Mouse (Mus musculus): ENCODE data around the gene Mprip. TPM values are rescaled to one million over a fixed set of nuclear protein-coding genes. Genes with fewer than 3 reads are reported as not detected.

Mprip gene
- total and polyA plus RNA-seq, 2 experiments from 2014 or later: 53.3 to 172 TPM

DNA sequence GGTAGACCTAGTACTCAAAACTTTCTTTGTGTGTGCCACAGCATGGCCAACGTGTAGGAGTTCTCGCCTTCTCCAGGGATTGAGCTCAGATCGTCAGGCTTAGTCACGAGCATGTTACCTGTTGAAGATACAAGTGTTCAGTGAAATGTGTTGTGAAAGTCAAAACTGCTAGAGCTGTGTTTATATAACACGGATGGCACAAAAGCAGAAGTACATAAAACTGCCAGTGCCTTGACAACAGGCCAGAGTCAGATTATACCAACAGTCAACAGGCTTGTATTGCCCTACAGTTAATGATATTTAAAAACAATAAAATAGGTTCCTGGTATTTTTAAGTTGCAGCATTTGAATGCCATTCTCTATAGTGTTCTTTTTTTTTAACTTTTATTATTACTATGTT lies 84.7 kb downstream of the Mprip start:
- ATAC-seq (ENCODE audit: low FRiP score) (no peak), DNase-seq (ENCODE audit: low spot score) (no peak)
- Histone ChIP-seq H3K4me1 (ENCODE audit: insufficient read depth, low read length) (no peaks in the 10 kb centered on the region), H3K9me3 (ENCODE audit: low read length) (no peaks in the 10 kb centered on the region), H3K4me3 (ENCODE audit: low read depth, low read length) (no peak overlapping the region), H3K36me3 (ENCODE audit: insufficient read depth, low read length) (peaks cover 62% of the 10 kb centered on the region), H3K27ac (ENCODE audit: low read depth, low read length) (no peak overlapping the region), H3K27me3 (ENCODE audit: insufficient read depth, low read length) (no peaks in the 10 kb centered on the region), H3K4me2 (ENCODE audit: low read depth, low read length, poor library complexity, severe bottlenecking) (no peak overlapping the region), H3K9ac (replicated peaks; ENCODE audit: low read length, poor library complexity, severe bottlenecking) (no peak overlapping the region)
- TF ChIP-seq CTCF (IDR thresholded peaks at IDR 0.05): no peak
- WGBS: 95% methylated on average over 5 of the region's 5 CpGs

DNA sequence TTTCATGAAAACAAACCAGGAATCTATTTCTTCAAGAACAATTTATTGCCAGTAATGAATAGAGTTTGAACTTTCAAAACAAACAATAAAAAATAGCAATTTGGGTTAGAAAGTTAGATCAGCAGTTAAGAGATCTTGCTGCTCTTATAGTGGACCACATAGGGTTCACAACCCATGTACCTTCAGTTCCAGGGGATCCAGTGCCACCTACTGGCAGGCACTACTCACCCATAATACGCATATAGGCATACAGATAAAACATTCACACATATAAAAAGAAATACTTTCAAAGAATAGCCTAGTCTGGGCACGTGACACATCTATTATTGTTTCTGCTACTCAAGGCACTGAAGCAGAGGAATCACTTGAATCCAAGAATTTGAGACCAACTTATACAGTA lies 85.5 kb downstream of the Mprip start:
- ATAC-seq (ENCODE audit: low FRiP score): no peak
- peak; percentile 61 for DNase-seq (ENCODE audit: low spot score)
- no peak overlapping the region for H3K4me3 ChIP-seq (ENCODE audit: low read depth, low read length)
- no peaks in the 10 kb centered on the region for H3K4me1 ChIP-seq (ENCODE audit: insufficient read depth, low read length)
- no peaks in the 10 kb centered on the region for H3K9me3 ChIP-seq (ENCODE audit: low read length)
- H3K27ac ChIP-seq (ENCODE audit: low read depth, low read length): no peak overlapping the region
- H3K27me3 ChIP-seq (ENCODE audit: insufficient read depth, low read length): no peaks in the 10 kb centered on the region
- H3K9ac ChIP-seq (replicated peaks; ENCODE audit: low read length, poor library complexity, severe bottlenecking): no peak overlapping the region
- WGBS: 85% methylated on average over 2 of the region's 2 CpGs
- peak; percentile 87 for TF ChIP-seq CTCF (IDR thresholded peaks at IDR 0.05)
- H3K4me2 ChIP-seq (ENCODE audit: low read depth, low read length, poor library complexity, severe bottlenecking): no peak overlapping the region
- peaks cover 54% of the 10 kb centered on the region for H3K36me3 ChIP-seq (ENCODE audit: insufficient read depth, low read length)

DNA sequence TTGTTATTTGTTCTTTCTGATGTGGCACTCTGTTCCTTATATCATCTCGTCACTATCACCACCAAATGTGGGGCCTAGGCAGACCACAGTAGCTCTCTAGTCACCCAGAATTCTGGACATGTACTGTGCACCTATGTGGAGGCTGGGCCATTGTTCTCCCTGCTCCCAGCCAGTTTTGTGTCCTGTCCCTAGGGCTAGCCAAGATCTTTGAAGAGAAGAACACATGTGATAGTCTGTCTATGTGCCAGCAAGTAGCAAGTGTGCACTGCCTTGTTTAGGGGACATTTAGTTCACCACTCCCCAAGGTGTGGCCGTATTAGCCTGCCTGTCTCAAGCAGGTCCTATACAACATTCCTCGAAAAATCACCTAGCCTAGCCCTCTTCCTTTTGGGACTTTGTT lies 87.9 kb downstream of the Mprip start:
- H3K4me3 ChIP-seq (ENCODE audit: low read depth, low read length): no peak overlapping the region
- H3K4me2 ChIP-seq (ENCODE audit: low read depth, low read length, poor library complexity, severe bottlenecking): no peak overlapping the region
- H3K9me3 ChIP-seq (ENCODE audit: low read length): no peaks in the 10 kb centered on the region
- no peak overlapping the region for H3K9ac ChIP-seq (replicated peaks; ENCODE audit: low read length, poor library complexity, severe bottlenecking)
- DNase-seq (ENCODE audit: low spot score): no peak
- H3K27me3 ChIP-seq (ENCODE audit: insufficient read depth, low read length): no peaks in the 10 kb centered on the region
- no peak overlapping the region for H3K27ac ChIP-seq (ENCODE audit: low read depth, low read length)
- 96% methylated on average over 3 of the region's 3 CpGs for WGBS
- H3K4me1 ChIP-seq (ENCODE audit: insufficient read depth, low read length): no peaks in the 10 kb centered on the region
- peaks cover 45% of the 10 kb centered on the region for H3K36me3 ChIP-seq (ENCODE audit: insufficient read depth, low read length)
- no peak for ATAC-seq (ENCODE audit: low FRiP score)
- no peak for TF ChIP-seq CTCF (IDR thresholded peaks at IDR 0.05)

DNA sequence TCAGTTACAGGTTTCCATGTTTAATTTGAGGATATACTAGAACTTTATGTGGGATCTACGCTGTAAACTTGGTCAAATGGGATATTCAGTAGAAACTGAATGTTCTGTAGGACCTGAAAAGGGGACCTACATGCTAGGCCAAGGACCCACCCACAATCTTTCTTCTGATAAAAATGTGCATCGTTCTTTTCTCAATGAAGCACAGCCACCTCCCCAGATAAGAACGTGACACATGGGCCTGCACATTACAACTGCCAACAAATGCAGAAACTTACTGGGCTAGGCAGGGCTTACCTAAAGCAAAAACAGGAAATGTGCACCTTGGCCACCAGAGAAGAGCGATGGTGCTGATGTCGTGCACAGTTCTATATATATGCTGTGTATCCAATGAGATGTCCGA lies 93.4 kb downstream of the Mprip start:
- no peak for TF ChIP-seq CTCF (IDR thresholded peaks at IDR 0.05)
- 98% methylated on average over 6 of the region's 6 CpGs for WGBS
- Histone ChIP-seq H3K9ac (replicated peaks; ENCODE audit: low read length, poor library complexity, severe bottlenecking) (no peak overlapping the region), H3K4me2 (ENCODE audit: low read depth, low read length, poor library complexity, severe bottlenecking) (no peak overlapping the region), H3K27me3 (ENCODE audit: insufficient read depth, low read length) (no peaks in the 10 kb centered on the region), H3K27ac (ENCODE audit: low read depth, low read length) (no peak overlapping the region), H3K36me3 (ENCODE audit: insufficient read depth, low read length) (peaks cover 75% of the 10 kb centered on the region), H3K9me3 (ENCODE audit: low read length) (no peaks in the 10 kb centered on the region), H3K4me1 (ENCODE audit: insufficient read depth, low read length) (no peaks in the 10 kb centered on the region), H3K4me3 (ENCODE audit: low read depth, low read length) (no peak overlapping the region)
- no peak for ATAC-seq (ENCODE audit: low FRiP score)
- no peak for DNase-seq (ENCODE audit: low spot score)

DNA sequence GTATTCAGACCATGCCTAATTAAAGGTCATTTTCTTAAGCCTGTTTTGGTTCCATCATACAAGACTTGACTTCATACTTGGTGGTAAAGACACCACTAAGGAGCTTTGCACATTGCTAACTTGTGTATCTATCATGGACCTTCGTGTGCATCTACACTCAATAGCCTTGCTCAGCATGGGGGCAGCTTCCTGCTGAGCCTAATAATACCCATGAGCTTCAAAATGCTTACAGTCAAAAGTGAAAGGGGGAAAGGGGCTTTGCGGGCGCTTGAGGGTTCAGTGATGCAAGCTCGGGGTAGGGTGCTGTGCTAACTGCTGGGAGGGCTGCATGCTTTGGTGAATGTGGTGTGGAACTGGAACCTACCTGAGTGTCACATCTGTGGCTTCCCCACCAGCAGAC lies 95.2 kb downstream of the Mprip start:
- no peak for TF ChIP-seq CTCF (IDR thresholded peaks at IDR 0.05)
- Histone ChIP-seq H3K4me3 (ENCODE audit: low read depth, low read length) (no peak overlapping the region), H3K36me3 (ENCODE audit: insufficient read depth, low read length) (peaks cover 81% of the 10 kb centered on the region), H3K4me2 (ENCODE audit: low read depth, low read length, poor library complexity, severe bottlenecking) (no peak overlapping the region), H3K27ac (ENCODE audit: low read depth, low read length) (no peak overlapping the region), H3K9me3 (ENCODE audit: low read length) (no peaks in the 10 kb centered on the region), H3K9ac (replicated peaks; ENCODE audit: low read length, poor library complexity, severe bottlenecking) (no peak overlapping the region), H3K27me3 (ENCODE audit: insufficient read depth, low read length) (no peaks in the 10 kb centered on the region), H3K4me1 (ENCODE audit: insufficient read depth, low read length) (no peaks in the 10 kb centered on the region)
- 68% methylated on average over 4 of the region's 4 CpGs for WGBS
- ATAC-seq (ENCODE audit: low FRiP score) (no peak), DNase-seq (ENCODE audit: low spot score) (no peak)

DNA sequence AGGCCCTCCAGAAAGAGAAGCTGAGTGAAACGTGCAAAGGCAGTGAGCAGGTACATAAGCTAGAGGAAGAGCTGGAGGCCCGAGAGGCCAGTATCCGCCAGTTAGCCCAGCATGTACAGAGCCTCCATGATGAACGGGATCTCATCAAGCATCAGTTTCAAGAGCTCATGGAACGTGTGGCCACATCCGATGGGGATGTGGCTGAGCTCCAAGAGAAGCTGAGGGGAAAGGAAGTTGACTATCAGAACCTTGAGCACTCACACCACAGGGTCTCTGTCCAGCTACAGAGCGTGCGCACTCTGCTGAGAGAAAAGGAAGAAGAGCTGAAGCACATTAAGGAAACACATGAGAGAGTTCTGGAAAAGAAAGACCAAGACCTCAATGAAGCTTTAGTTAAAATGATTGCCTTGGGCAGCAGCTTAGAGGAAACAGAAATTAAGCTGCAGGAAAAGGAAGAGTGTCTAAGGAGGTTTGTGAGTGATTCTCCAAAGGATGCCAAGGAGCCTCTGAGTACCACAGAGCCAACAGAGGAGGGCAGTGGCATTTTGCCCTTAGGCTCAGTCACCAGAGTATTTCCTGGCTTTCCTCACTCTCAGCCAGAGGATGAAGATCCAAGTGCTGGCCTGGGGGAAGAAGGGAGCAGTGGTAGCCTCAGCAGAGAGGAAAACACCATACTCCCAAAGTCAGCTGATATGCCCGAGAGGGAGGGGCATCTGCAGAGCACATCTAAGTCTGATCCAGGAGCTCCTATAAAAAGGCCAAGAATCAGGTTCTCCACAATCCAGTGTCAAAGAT lies 97.3 kb downstream of the Mprip start:
- Histone ChIP-seq H3K27ac (ENCODE audit: low read depth, low read length) (peak overlapping the region; percentile 57; the same call in 1 of the 2 replicates), H3K4me1 (ENCODE audit: insufficient read depth, low read length) (no peaks in the 10 kb centered on the region), H3K36me3 (ENCODE audit: insufficient read depth, low read length) (peaks cover 82% of the 10 kb centered on the region), H3K27me3 (ENCODE audit: insufficient read depth, low read length) (no peaks in the 10 kb centered on the region), H3K9me3 (ENCODE audit: low read length) (no peaks in the 10 kb centered on the region), H3K9ac (replicated peaks; ENCODE audit: low read length, poor library complexity, severe bottlenecking) (no peak overlapping the region), H3K4me3 (ENCODE audit: low read depth, low read length) (no peak overlapping the region), H3K4me2 (ENCODE audit: low read depth, low read length, poor library complexity, severe bottlenecking) (no peak overlapping the region)
- no peak for TF ChIP-seq CTCF (IDR thresholded peaks at IDR 0.05)
- 90% methylated on average over 9 of the region's 9 CpGs for WGBS
- ATAC-seq (ENCODE audit: low FRiP score) (no peak), DNase-seq (ENCODE audit: low spot score) (peak; percentile 15)

Measured in midbrain, postnatal 0 days (tissue).